Mouse (Mus musculus): ENCODE measurements around the gene Rin2.

Gene Rin2

GRCm38 (mm10) chr2:145788562-145789346, 113.7 kb downstream of the Rin2 start:
- no peak for DNase-seq (ENCODE audit: low spot score)

- no peak for DNase-seq (ENCODE audit: low spot score)
Measured at GRCm38 (mm10) chr2:145793702-145794101, 118.7 kb downstream of the Rin2 start.

- DNase-seq (ENCODE audit: low spot score), result peak; percentile 80
Measured at GRCm38 (mm10) chr2:145794318-145794954, 119.4 kb downstream of the Rin2 start.

DNA sequence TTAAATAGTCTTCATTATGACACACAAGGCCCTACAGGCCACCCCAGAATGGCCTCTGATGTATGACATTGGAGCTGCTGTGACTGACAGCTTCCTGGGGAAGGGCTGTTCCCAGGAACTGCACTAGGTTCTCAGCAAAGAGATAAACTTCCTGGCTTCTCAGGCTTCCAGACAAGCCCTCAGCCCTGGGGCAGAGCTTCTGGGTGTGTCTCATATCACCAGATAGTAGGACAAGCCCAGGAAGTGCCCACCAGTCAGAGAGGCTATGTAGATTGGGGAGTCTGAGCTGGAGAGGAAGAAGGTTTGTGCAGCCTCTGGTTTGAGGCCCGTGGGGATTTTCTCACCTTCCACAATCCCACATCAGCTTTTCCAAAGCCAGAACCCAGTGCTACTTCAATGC, 122.8 kb downstream of the Rin2 start:
- no peak for DNase-seq (ENCODE audit: low spot score)

DNA sequence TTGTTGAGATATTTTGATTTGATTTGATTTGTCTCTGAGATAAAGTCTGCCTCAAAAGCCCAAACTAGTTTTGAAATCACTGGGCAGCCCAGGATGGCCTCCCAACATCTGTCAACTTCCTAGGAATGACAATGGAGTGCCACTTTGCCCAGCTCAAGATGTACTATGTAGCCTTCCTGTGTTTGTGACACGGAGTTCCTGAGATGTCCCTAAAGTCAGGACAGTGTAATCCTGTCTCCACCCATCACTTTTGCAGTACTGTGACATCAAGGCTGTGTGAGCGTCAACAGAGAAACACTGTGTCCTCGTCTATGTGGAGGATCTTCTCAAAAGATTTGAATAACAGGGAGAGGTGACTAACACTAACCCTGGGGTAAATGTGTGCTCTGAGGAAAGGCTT, 123.9 kb downstream of the Rin2 start:
- no peak for DNase-seq (ENCODE audit: low spot score)

DNA sequence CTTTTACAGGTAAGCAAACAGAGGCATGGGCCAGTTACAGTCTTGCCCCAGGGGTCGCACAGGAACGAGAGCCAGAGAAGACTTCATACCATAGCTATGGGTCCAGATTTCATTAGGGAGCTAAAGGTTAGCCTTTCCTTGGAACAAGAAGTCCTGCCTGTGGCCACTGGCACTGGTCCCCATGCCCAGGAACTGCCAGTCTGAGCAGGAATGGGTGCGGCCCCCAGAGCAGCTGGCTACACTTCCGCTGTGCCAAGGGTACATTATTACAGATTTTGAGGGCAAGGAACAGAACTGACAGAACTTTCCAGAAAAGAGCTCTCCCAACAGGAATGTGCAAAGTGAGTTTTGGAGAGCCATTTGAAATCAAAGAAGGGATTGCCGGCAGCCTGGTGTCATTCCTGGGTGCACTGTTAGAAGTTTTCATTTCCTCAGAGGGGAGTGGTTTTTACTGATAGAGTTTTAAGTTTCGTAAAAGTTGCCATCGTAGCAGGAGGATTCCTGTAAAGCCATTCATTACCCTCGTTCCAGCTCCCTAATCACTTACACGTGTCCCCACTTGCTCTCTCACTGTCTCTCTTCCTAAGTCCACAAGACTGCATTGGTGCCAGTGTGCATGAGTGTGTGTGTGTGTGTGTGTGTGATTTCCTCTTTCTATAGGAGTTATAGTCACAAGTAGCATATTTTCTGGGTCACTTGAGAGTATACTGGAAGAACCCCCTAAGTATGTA, 126.5 kb downstream of the Rin2 start:
- no peak for DNase-seq (ENCODE audit: low spot score)

DNA sequence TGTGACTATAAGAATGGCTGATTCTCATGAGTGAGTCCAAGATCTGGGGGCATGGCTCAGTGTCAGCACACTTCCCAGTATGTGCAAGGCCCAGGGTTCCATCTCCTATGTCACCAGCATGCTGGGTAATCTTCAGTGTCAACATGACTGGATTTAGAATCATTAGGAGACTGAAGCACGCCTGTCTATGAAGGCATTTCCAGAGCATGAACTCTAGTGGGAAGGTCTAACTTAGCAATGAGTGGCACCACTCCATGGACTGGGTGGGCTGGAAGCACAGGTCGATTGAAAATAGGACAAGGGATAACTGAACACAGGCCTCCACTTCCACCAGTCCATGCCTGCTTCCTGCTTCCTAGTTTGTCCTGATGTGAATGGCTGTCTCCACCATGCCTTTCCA, 127.6 kb downstream of the Rin2 start:
- DNase-seq (ENCODE audit: low spot score), result no peak

- DNase-seq (ENCODE audit: low spot score), result no peak
Measured at GRCm38 (mm10) chr2:145803822-145804342, 128.9 kb downstream of the Rin2 start.

DNA sequence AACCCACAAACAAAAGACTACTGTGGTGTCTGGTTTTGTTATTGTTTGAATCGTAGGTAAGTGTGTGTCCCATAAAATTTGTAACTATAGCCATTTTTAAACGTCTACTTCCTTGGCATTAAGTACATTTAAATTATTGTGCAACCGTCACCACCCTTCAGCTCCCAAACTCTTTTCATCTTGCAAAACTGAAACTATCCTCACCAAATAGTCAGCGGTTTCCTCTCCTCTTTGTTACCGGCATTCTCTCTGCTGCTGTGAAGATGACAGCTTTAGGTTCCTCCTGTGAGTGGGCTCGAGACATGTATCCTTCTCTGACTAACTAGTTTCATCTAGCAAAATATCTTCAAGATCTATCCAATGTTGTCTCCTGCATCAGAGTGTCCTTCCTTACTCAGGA, 129.5 kb downstream of the Rin2 start:
- no peak for DNase-seq (ENCODE audit: low spot score)

GRCm38 (mm10) chr2:145807276-145807675, 132.3 kb downstream of the Rin2 start:
- no peak for DNase-seq (ENCODE audit: low spot score)

- no peak for DNase-seq (ENCODE audit: low spot score)
Measured at GRCm38 (mm10) chr2:145808251-145808650, 133.2 kb downstream of the Rin2 start.

GRCm38 (mm10) chr2:145808667-145809066, 133.7 kb downstream of the Rin2 start:
- no peak for DNase-seq (ENCODE audit: low spot score)

DNA sequence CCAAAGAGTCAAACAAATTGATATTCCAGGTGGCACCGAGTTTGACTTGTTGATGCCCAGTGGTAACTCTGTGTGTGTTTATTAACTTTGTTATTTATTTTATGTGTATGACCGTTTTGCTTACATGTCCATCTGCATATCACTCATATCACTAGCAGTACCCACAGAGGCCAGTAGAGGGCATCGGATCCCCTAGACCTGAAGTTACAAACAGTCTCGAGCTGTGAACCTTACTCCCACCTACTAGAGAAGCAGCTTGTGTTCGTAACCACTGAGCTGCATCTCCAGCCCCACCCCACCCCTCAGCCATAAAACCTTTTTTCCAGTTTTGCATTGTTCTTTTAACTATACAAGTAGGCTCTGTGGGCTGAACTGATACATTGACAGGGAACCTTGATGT, 135.7 kb downstream of the Rin2 start:
- DNase-seq (ENCODE audit: low spot score), result peak; percentile 46

GRCm38 (mm10) chr2:145812818-145813217, 137.8 kb downstream of the Rin2 start:
- DNase-seq (ENCODE audit: low spot score), result no peak

GRCm38 (mm10) chr2:145817195-145817594, 142.2 kb downstream of the Rin2 start:
- DNase-seq (ENCODE audit: low spot score), result no peak

DNA sequence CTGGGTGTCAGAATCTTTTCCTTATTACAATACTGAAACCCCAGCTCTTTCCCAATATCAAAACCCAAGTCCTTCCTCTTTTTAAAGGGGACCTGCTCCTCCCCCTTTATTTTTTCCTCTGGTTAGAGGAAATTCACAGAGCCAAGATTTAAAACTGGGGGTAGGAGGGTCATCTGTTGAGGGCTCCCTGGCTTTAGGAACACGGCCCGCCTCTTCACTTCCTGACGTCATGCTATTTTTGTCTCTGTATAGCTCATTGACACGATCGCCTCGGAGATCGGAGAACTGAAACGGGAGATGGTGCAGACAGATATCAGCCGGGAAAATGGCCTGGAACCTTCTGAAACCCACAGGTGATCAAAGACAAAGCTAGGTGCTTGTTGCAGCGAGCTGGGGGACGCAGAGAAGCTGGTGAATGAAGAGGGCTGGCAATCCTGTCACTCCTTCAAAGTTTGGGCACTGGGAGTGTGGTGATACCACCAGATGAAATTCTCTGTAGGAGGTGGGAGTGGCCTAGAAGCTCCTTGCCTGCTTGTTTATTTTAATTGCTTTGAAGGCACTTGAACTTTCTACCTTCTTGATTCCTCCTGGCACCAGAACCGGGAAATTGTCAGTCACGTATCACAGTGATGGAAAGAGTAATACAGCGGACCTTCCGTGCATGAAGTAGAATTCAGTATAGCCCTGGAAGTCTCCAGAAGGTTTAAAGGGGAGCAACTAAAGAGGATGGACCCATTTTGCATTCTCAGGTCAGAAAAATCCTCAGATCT, 147.2 kb downstream of the Rin2 start:
- no peak for DNase-seq (ENCODE audit: low spot score)

DNA sequence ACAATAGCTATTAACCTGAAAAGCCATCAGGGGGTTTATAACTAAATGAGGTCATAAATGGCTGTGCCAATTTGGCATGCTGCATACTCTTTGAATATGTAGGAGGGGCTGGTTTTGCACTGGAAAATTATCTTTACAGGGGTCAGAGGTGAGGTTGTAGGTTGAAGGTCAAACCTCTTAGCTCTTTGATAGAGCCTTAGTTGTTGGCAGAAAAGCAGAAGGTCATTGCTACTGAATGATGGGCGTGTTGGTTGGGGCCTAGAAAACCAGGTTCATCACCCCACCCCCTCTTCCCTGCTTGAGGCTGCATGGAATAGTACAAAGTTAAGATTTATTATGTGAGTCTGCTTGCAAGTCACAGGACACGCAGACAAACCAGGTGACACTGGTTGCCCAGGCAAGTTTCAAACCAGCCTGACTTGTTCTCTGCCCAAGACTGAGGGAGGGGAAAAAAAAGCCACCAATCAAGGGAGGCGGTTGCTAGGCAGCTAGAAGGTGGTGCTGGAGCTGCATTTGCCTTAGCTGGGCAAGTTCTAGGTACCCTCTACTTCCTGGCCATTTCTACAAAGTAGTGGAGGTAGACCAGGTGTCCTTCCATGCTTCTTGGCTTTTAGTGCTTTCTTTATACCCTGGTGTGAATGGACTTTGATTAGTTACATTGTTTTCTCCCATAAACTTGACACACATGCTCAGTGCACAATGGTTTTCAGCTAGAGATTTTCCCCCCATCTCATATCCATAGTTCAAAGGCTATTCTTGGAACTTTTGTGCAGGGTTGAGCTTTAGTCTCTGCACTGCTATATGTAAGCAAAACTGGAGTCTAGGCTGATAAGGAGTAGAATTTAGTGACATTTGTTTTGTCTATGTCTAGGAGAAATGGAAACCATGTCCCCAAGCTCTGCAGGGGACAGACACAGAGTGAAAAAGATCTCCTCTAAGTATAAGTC, 148.0 kb downstream of the Rin2 start:
- no peak for DNase-seq (ENCODE audit: low spot score)

- DNase-seq (ENCODE audit: low spot score), result no peak
Measured at GRCm38 (mm10) chr2:145824749-145825148, 149.7 kb downstream of the Rin2 start.

DNA sequence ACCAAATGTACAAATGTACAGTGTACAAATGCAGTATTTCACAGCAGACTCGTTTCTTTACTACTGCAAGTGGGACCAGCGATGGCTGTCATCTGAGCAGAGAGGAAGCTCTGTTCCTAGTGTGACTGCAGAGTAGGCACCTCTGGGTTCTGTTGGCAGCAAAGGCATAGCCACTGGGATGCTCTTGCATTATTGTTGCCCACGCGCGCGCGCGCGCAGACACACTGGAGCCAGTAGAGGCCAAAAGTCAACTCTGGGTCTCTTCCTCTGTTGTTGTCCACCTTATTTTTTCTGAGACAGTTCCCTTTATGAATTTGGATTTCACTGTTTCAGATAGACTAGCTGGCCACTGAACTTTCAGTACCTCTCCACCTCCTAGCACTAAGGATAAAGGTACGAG, 150.2 kb downstream of the Rin2 start:
- DNase-seq (ENCODE audit: low spot score), result no peak

DNA sequence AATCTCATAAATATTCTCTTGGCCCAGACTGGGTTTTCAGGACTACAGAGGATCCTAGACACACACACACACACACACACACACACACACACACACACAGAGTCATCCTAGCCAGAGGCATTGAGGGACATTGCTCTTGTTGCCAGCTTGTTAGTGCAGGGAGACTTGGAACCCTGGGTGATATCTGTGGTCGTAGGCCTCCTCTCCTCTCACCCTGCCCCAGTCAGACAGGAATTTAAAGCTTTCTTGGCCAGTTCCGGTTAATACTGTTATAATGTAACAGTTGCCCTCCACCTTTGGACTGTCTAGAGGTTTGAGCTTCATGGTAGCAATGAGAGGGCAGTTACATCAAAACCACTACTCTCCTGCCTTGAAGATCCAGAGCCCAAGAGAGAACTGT, 152.9 kb downstream of the Rin2 start:
- no peak for DNase-seq (ENCODE audit: low spot score)

DNA sequence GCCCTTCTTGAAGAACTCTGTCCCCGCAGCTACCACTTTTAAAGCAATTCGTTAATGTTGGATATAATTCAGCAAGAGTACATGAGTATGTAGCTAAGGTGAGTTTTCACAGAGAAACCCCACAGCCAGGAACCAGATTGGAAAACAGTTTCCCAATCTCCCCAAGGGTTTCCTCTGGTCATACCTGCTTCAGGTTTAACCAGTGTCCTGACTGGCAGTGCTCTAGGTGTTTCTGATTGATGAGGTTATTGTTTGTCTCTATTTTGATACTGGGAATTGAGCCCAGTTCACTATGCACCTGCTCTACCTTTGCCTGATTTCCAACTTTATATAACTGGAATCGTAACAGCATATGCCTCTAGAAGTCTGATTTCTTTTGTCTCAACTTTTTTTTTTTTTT, 153.6 kb downstream of the Rin2 start:
- no peak for DNase-seq (ENCODE audit: low spot score)
